Mouse (Mus musculus) ovary, adult 18-20 months (tissue): ENCODE data around the gene Bpgm.

ENCODE experiments used
- DNase-seq: peaks from one replicate; pipeline ENCODE4 v3.0.0; 2022; ENCODE audit warnings: low spot score, mixed read lengths

The Bpgm gene

GRCm38 (mm10) chr6:34475974-34476794, at the start of gene Bpgm:
Gene Bpgm, plus strand, starts transcription at chr6:34476207.
- DNase-seq = peak; percentile 96

DNA sequence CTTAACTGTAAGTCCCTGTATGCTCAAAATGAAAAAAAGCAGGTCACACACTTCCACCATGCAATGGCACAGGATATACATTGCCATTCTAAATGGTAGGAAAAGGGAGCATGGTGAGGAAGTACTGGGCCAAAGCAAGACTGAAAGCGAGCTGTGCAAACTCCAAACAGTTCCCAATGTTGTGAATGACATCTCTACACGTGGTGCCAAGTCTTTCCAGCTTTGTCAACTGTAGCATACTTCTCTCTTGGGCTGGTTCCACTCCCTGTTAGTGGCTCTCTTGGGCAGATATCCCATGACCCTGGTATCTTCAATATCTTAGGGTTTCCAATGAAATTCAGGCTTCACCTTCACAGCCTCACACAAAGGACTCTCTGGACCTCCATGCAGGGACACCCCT, 37.0 kb upstream of the Bpgm start:
- DNase-seq = no peak

DNA sequence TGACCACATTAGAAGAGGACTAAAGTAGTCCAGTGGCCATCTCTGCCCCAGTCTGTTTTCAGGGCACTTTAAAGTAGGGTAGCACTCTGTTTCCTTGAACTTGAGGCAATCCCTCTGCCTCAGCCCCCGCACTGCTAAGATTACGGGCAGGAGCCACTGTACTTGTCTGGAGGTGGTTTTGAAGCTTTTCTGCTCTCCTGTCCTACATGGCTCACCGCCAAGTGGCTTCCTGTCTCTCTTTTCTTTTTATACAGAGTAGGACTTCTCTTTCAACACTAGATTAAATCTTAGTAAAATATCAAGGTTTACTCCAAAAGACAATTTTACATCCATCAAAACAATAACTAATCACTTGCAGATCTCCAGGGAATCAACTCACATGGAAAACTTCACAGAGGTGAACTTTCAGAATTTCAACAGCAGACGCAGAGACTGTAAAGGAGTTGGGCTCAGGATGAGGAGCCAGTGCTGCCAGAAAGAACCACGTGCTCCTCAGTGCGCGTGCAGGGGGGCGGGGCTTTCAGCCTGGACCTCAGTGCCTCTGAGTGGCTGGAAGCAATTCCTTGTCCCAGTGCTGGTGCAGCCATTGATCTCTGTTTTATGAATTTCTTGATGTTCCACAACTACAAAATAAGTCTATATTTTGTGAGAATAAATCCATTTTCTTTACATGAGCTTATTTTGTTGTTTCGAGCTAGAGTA, 34.3 kb upstream of the Bpgm start:
- DNase-seq = no peak

- peak; percentile 27 for DNase-seq
Observed at GRCm38 (mm10) chr6:34443791-34444190, 32.2 kb upstream of the Bpgm start.

- DNase-seq = peak; percentile 36
Observed at GRCm38 (mm10) chr6:34447961-34448360, 28.0 kb upstream of the Bpgm start.

GRCm38 (mm10) chr6:34448696-34449095, 27.3 kb upstream of the Bpgm start:
- DNase-seq = no peak

GRCm38 (mm10) chr6:34452963-34453770, 22.8 kb upstream of the Bpgm start:
- peak; percentile 31 for DNase-seq

- no peak for DNase-seq
Observed at GRCm38 (mm10) chr6:34459456-34459855, 16.6 kb upstream of the Bpgm start.

GRCm38 (mm10) chr6:34460651-34461050, 15.4 kb upstream of the Bpgm start:
- no peak for DNase-seq

- no peak for DNase-seq
Observed at GRCm38 (mm10) chr6:34463582-34463981, 12.4 kb upstream of the Bpgm start.

GRCm38 (mm10) chr6:34471434-34472110, 4.4 kb upstream of the Bpgm start:
- DNase-seq = no peak

DNA sequence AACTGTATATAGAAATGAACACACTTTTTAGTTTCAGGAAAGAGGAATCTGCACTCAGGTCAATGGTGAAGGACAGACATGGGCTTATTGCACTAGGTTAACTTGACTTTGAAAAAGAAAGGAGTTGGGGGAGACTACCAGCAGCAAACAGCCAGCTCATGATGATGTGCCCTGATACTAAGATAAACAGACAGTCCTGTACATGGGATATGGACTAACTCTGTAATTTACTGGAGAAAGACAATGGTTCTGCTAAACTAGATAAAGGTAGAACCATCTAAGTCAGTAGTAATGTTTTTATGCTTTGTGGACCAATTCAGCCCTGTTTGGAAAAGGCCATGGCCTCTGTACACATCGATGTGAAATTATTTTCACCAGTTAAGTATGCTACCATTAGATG, 2.7 kb upstream of the Bpgm start:
- DNase-seq = no peak

- DNase-seq = no peak
Observed at GRCm38 (mm10) chr6:34474031-34474430, 2.0 kb upstream of the Bpgm start.

- no peak for DNase-seq
Observed at GRCm38 (mm10) chr6:34475391-34475790, 616 bp upstream of the Bpgm start.

GRCm38 (mm10) chr6:34478036-34478435, 2.0 kb downstream of the Bpgm start:
- no peak for DNase-seq

DNA sequence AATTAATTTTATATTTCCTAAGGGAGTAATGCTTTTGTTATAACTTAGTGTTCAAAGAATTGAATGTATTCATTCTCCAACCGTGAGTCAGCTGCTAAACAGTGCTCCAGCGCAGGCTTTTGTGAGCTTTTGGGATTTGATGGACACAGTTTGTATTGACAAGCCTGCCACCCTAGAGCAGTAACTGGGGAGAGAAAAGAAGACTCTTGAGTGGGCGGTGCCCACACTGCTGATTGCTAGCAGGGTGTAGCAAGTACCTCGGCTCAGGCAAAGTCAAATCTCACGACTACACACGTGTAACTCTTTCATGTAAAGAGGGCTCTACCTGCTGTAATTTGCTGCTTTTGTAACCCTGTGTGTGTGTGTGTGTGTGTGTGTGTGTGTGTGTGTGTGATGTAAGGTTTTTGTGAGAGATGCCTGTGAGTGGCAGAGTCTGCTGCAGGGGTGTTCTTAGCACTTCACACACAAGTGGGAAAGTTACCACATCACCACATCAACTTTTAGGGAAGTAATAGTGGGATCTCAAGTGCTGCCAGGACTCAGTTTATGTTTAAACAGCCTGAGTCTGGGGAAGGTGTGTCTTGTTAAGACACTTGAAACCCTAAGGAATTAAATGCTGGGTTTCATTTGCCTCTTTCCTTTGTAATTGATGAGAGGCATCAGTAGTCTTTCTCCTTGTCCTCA, 2.8 kb downstream of the Bpgm start:
- no peak for DNase-seq

DNA sequence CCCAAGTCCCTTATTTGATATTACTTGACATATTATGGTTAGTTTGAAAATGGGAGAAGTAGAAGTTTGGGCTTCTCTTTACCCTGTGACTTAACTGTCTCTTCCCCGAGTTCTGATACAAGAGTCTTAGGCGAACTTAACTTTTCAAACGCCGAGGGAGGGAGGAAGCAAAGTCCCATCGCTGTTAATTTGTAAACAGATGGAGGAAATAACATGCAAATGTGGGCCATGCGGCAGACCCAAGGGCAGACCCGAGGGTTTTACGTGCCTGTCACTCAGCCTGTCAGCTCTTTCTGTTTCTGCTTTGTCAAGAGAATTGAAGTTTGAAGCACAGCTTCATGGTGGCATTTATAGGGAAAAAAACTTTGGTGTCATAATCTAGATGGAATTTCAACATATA, 3.5 kb downstream of the Bpgm start:
- no peak for DNase-seq

GRCm38 (mm10) chr6:34480749-34481148, 4.7 kb downstream of the Bpgm start:
- no peak for DNase-seq

GRCm38 (mm10) chr6:34481349-34481748, 5.3 kb downstream of the Bpgm start:
- DNase-seq = no peak

- DNase-seq = no peak
Observed at GRCm38 (mm10) chr6:34482842-34483241, 6.8 kb downstream of the Bpgm start.

- DNase-seq = no peak
Observed at GRCm38 (mm10) chr6:34483390-34483789, 7.4 kb downstream of the Bpgm start.
